Mouse (Mus musculus): Measurements from ENCODE around the gene Ksr1. TPM values are rescaled to one million over a fixed set of nuclear protein-coding genes. Genes with fewer than 3 reads are reported as not detected.

Gene Ksr1
- total RNA-seq, 2 experiments from 2014 or later, result 189 to 205 TPM

- no peak for DNase-seq (ENCODE audit: extremely low spot score in 1 of 2, low spot score in 1 of 2)
Measured at GRCm38 (mm10) chr11:79052769-79053168, 93.4 kb downstream of the Ksr1 start.

- no peak for DNase-seq (ENCODE audit: extremely low spot score in 1 of 2, low spot score in 1 of 2)
Measured at GRCm38 (mm10) chr11:79051522-79051921, 94.7 kb downstream of the Ksr1 start.

DNA sequence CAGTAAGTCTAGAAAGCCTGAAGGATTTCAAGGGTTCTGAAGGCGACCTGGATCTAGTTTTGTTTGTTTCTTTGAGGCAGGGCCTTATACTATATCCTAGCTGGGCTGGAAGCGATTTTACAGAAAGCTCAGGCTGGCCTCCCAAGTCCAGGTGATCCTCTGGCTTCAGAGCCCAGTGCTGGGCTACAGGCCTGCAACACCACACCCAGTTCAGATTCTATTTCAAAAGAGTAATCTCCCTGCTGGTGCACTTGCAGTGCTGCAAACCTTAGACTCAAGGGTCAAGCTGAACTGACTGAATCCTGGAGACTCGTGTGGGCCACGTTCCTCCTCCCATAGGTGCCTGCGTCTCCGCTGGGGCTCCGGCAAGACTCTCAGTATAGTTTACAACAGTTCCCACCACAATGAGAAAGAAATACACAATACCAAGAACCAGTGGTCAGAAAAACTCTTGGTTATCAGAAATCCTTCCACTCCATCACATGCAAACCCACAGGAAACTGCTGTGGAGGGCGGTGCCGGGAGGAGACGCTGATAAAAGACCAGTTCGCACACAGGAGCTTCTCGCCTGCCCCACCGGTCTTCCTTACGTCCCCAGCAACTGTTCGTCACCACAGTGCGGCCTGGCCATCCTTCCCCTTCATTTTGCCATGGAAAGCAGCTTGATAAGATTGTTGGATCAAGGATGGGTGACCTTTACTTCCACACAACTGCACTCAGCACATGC, 95.3 kb downstream of the Ksr1 start:
- DNase-seq (ENCODE audit: extremely low spot score in 1 of 2, low spot score in 1 of 2), result no peak

DNA sequence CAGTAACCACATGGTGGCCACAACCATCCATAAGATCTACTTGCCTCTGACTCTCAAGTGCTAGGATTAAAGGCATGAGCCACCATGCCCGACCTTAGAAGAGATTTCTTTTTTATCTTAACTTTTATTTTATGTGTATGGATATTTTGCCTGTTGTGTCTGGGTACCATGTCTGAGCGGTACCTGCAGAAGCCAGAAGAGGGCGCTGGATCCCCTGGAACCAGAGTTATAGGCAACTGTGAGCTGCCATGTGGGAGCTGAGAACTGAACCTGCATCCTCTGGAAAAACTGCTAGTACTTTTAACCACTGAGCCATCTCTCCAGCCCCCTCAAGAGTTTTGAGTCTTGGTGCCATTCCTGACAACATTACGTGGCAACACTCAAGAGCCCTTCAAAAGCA, 97.3 kb downstream of the Ksr1 start:
- no peak for DNase-seq (ENCODE audit: extremely low spot score in 1 of 2, low spot score in 1 of 2)

DNA sequence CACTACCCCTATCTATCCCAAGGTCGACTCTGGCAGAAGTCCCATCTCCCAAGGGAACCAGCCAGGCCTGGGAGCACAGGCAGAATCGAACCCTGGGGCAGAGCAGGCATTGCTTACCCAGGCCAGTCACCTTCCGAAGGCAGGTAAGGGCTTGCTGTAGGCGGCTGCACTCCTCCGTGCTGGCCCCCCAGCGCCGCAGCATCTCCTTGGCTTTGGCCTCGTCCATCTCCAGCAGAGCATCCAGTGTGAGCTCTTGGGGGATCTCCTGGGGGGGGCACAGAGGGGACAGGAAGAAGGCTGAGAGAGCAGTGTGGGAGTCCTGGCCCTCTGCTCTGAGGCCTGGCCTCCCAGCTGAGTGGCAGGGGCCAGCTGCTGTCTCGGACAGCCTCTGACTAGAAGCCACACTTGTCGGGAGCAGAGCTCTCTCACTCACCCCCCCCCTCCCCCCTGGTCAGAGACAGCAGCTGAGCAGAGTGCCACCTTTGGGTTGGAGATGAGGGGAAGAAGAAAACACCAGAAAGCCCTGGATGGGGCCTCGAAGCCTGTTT, 99.0 kb downstream of the Ksr1 start:
- DNase-seq (ENCODE audit: extremely low spot score in 1 of 2, low spot score in 1 of 2), result no peak

DNA sequence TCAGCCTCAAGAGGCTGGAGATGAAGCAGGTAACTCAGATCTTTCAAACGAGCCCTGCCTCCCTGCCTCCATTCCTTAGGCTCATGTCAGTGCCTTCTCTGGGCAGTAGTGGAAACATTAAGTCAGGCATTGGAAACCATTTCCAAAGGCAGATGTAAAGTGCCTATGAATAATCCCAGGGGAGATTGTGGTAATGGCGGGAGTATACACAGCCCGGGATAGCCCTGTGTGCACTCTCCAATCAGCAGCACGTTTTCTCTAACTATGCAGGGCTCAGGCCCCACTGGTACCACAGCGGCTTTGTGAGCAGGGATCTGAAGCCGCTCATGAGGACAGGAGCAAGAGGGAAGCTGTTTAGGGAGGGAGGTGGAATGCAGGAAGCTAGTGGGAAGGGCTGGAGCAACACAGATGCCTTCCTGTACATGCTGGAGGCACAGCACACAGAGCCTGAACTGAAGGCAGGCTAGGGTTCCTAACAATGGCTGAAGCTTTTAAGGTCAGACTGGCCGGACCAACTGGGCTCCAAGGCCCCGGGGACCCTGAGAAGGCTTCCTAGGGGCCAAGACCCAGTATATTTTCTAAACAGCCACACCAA, 99.5 kb downstream of the Ksr1 start:
- no peak for DNase-seq (ENCODE audit: extremely low spot score in 1 of 2, low spot score in 1 of 2)

DNA sequence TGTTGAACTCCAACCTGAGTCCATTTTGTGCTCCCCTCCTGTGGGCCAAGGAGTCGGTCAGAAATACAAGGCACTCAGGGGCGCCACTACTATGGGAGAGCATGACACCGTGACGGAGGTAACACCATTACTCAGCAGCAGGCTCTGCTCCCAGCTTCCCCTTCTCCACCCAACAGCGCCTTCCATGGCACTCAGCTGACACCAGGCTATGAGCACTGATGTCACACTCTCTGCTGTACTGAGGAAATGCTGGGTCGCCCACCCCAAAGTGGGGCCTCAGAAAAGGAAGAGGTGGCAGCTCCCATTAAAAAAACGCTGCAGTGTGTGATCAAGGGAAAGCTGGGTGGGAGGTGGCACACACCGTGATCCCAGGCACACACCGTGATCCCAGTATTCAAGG, 101.0 kb downstream of the Ksr1 start:
- DNase-seq (ENCODE audit: extremely low spot score in 1 of 2, low spot score in 1 of 2), result no peak

DNA sequence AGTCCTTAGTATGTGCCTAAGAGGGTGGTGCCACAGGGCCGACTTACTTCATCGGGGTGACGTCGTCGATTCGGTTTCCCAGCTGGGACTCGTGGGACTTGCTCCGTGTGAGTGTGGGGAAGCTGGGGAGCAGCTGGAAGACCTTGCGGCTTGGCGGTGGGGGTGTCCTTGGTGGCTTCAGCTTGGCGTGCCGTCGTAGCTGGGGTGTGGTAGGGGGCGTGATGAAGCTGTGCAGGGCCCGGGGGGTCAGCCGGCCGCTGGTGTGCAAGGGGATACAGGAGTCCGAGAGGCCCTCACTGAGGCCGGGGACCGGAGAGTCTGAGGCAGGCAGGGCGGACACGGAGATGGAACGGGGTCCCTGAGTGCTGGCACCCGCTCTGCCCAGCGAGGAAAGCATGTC, 101.4 kb downstream of the Ksr1 start:
- DNase-seq (ENCODE audit: extremely low spot score in 1 of 2, low spot score in 1 of 2), result no peak

DNA sequence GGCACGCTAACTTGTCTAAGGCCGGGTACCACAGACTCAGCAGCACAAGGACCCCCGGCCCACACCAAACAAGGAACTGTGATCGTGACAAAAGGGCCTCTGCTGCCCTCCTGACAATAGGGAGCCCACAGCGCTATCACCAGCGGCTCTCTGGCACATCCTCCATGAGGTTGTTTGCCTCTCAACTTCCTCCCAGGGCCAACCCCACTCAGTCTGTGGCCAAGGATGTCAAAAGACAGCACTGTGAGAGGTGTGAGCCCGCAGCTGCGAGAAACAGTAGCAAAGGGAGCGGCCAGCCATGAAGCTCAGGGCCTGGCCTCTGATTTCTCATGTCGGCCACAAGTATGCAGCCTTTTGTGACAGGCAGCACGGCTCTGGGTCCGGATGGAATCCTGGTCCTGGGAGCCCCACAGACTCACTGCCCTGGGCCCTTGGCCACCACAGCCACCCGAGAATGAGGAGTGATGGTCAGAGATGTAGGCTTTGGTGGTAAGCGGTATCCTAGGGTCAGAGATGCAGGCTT, 104.2 kb downstream of the Ksr1 start:
- no peak for DNase-seq (ENCODE audit: extremely low spot score in 1 of 2, low spot score in 1 of 2)

GRCm38 (mm10) chr11:79039488-79039887, 106.7 kb downstream of the Ksr1 start:
- DNase-seq (ENCODE audit: extremely low spot score in 1 of 2, low spot score in 1 of 2), result no peak

DNA sequence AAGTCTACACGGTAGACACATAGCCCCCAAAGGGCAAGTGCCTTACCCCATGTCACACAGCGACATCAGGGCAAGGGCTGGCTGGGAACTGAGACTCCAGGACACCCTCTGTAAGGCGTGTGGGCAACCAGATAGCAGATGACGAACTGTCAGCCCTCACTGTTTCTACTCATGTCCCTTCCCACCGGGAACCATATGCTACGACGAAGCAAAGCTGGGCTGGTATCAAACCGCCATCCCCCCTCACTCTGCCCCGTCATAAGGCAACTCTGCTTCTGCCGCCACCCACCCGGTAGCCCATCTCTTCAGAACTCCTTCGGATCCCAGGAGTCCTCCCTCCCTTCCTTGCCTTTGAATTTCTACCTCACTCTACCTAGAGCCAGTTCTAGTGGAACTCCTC, 108.7 kb downstream of the Ksr1 start:
- no peak for DNase-seq (ENCODE audit: extremely low spot score in 1 of 2, low spot score in 1 of 2)

DNA sequence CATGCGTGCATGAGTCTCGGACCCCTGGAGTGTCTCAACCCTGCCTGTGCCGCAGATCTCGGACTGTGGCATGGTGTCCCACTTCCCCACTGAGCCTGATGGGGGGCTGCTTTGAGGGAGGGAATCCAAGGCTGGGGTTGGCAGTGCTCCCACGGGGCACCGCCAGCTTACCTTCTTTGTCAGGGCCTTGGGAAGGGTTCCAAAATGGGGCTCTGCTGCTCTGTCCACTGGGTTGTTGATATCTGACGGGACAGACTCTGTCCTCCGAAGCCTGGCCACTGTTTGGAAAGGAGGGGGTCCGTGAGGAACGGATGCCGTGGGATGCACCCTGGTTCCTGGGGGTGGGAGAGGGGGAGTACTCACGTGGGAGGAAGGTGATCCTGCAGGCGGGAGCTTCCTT, 109.9 kb downstream of the Ksr1 start:
- DNase-seq (ENCODE audit: extremely low spot score in 1 of 2, low spot score in 1 of 2), result no peak

GRCm38 (mm10) chr11:79033636-79034035, 112.6 kb downstream of the Ksr1 start:
- no peak for DNase-seq (ENCODE audit: extremely low spot score in 1 of 2, low spot score in 1 of 2)

DNA sequence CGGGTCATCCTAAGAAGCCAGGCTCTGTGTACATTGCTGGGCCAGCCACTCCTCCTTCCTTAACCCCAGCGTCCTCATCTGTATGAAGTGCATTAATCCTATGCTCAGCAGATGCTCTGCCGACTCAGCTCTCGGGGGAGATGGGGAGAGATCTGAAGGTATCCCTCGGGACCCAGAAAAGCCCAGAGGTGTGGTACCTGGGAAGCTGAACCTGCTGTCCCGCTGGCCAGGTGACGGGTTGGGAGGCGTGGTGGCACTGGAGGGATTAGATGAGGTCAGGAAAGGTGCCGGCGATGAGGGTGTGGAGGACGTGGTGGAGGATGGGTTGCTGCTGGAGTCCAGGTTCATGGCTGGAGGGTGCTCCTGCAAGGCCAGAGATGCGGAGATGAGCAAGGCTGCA, 113.2 kb downstream of the Ksr1 start:
- DNase-seq (ENCODE audit: extremely low spot score in 1 of 2, low spot score in 1 of 2), result no peak

DNA sequence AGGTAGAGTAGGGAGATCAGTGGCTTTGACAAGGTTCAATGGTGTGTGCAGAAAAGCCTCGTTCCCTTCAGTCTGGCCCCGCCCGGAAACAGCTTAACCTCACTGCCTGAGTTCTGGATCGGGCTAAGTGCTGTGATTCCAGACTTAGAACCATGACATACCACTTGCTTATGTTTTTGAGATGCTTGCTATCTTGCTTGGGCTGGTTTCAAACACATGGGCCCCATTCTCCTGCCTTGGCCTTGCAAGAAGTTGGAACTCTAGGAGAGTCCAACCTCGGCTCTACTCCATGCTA, 114.8 kb downstream of the Ksr1 start:
- no peak for DNase-seq (ENCODE audit: extremely low spot score in 1 of 2, low spot score in 1 of 2)

- DNase-seq (ENCODE audit: extremely low spot score in 1 of 2, low spot score in 1 of 2), result peak; percentile 90 to 99
Measured at GRCm38 (mm10) chr11:79030570-79031451, 115.4 kb downstream of the Ksr1 start.

GRCm38 (mm10) chr11:79023751-79024150, 122.5 kb downstream of the Ksr1 start:
- DNase-seq (ENCODE audit: extremely low spot score in 1 of 2, low spot score in 1 of 2), result no peak

DNA sequence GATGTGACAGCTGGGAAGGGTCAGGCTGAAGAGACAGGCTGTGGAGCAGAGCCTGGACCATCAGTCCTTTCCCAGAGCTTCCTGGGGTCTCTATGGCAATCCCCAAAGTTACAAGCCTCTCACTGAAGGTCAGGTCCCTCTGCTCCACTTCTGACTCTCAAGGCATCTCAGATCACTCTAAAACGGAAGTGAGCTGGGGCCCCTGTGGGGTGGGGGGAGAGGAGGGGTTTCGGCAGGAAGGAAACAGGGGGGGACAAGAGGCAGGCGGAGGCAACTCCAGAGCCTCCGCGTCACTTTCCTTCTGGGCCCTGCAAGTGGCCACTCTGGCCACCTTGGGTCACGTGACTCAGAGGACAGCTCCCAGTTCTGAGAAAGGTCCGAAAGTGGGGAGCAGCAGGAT, 122.9 kb downstream of the Ksr1 start:
- no peak for DNase-seq (ENCODE audit: extremely low spot score in 1 of 2, low spot score in 1 of 2)

- no peak for DNase-seq (ENCODE audit: extremely low spot score in 1 of 2, low spot score in 1 of 2)
Measured at GRCm38 (mm10) chr11:79022836-79023235, 123.4 kb downstream of the Ksr1 start.

GRCm38 (mm10) chr11:79020535-79021045, 125.6 kb downstream of the Ksr1 start:
- no peak for DNase-seq (ENCODE audit: extremely low spot score in 1 of 2, low spot score in 1 of 2)

Measured in layer of hippocampus, postnatal 25 days (tissue).